Mouse (Mus musculus) heart, adult 2 months (tissue): Measurements from ENCODE around the gene Tapbp. TPM values are rescaled to one million over a fixed set of nuclear protein-coding genes. Genes with fewer than 3 reads are reported as not detected.

Experiments
- DNase-seq, 2 experiments: peaks; one replicate each; pipeline ENCODE4 v3.0.0; 2021
- H3K27ac ChIP-seq: fragments of 200-600 bp; 2 replicates; pipeline ENCODE4 v1.8.1; 2022
- H3K27me3 ChIP-seq: fragments of 200-500 bp; 2 replicates; pipeline ENCODE4 v1.6.1; 2012; ENCODE audit warnings: mild to moderate bottlenecking, low read length, inconsistent platforms, mixed read lengths; ENCODE audit not compliant: control insufficient read depth, insufficient read depth
- H3K36me3 ChIP-seq: fragments of 200-500 bp; 2 replicates; pipeline ENCODE4 v1.6.1; 2012; ENCODE audit warnings: low read length, inconsistent platforms; ENCODE audit not compliant: control insufficient read depth, insufficient read depth
- H3K4me1 ChIP-seq: fragments of 200-500 bp; 2 replicates; pipeline ENCODE4 v1.6.1; 2011; ENCODE audit warnings: low read length; ENCODE audit not compliant: control insufficient read depth, insufficient read depth
- H3K4me3 ChIP-seq: fragments of 200-600 bp; 2 replicates; pipeline ENCODE4 v1.8.1; 2022
- H3K79me2 ChIP-seq: fragments of 200-500 bp; replicated peaks from 2 replicates; pipeline ENCODE4 v1.6.1; 2012; ENCODE audit warnings: mild to moderate bottlenecking, inconsistent platforms, low read length, moderate library complexity, mixed read lengths; ENCODE audit not compliant: control insufficient read depth, insufficient read depth
- H3K9ac ChIP-seq: fragments of 200-500 bp; 2 replicates; pipeline ENCODE4 v1.6.1; 2012; ENCODE audit warnings: low read depth, mild to moderate bottlenecking, control low read depth, inconsistent platforms, low read length, mixed read lengths
- CTCF ChIP-seq: fragments of 200-600 bp; IDR thresholded peaks from 2 replicates; pipeline ENCODE4 v1.8.1; 2022; ENCODE audit warnings: antibody characterized with exemption, mild to moderate bottlenecking, moderate library complexity
- EP300 ChIP-seq: fragments of 200-500 bp; IDR thresholded peaks from 2 replicates; pipeline ENCODE4 v1.6.1; 2011; ENCODE audit warnings: low read depth, low read length, control low read depth; ENCODE audit not compliant: insufficient read depth
- POLR2A ChIP-seq: fragments of 200-500 bp; IDR thresholded peaks from 2 replicates; pipeline ENCODE4 v1.6.1; 2011; ENCODE audit warnings: mild to moderate bottlenecking, low read depth, low read length, control low read depth; ENCODE audit not compliant: insufficient read depth
- WGBS: fragments of 180-500 bp; shearing (Covaris S2); methylation state at CpG from one replicate; pipeline ENCODE4 v1.1.7; 2018; 5-methylcytosine and 5-hydroxymethylcytosine counted together
- intact Hi-C: fragments of 180-260 bp; cut with DNase I; formaldehyde crosslinking; loops from one replicate; pipeline ENCODE4 v1.15.1; 2025
- polyA plus RNA-seq: library from polyadenylated mRNA; depleted of rRNA; stranded (reverse); fragments of >200 nt; gene quantifications from 2 replicates; pipeline ENCODE4 v1.2.3, GENCODE M21; 2012
- total RNA-seq, 2 experiments: library from RNA; stranded (reverse); gene quantifications; 2 replicates each; pipeline ENCODE4 v1.2.3; 2021

Gene Tapbp
- total and polyA plus RNA-seq, 3 experiments, result 75.7 to 124 (median 98.9) TPM

DNA sequence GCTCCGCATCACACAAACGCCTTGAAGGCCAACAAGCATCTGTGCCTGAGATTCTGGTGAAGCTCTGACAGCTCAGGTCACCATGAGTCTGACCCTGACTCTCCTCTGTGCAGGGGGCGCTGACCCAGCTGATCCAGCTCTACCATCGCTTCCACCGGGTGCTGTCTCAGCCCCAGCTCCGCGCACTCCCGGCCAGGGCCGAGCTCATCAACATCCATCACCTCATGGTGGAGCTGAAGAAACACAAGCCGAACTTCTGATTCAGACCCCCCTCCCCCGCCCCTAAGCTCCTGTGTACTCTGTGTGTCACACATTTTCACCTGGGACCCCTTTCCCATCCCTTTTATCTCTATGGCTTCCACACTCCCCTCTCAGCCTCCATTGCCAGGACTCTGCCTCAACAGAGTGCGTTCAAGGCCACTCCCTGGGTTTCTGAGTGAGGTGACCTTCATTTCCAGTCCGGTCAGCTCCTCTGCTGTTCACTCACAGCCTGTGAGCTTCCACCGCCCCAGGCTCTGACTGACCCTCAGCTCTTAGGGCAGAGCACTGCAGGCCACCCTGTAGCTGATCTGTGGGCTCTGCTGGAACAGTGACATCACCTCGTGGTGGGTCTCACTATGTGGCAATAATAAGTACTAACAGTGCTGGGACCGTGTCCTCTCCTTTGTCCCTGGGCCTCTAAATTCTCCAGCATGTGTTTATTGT is 50.3 kb downstream of the Tapbp start:
- Histone ChIP-seq H3K27me3 (no peaks in the 10 kb centered on the region), H3K4me1 (no peaks in the 10 kb centered on the region), H3K27ac (no peak overlapping the region), H3K4me3 (no peak overlapping the region), H3K36me3 (no peaks in the 10 kb centered on the region), H3K79me2 (0 out of 2 replicates have a peak, but pooled peaks cover 1% of the 10 kb centered on the region), H3K9ac (no peak overlapping the region)
- intact Hi-C loops, result loop anchor here (1.0 kb wide), 1 partner anchor 1336 kb away; no protein-coding TSS in a partner anchor
- no peak for DNase-seq
- TF ChIP-seq CTCF, result no peak
- TF ChIP-seq POLR2A, result no peak
- no peak for TF ChIP-seq EP300
- WGBS, result 88% methylated on average over 16 of the region's 16 CpGs

DNA sequence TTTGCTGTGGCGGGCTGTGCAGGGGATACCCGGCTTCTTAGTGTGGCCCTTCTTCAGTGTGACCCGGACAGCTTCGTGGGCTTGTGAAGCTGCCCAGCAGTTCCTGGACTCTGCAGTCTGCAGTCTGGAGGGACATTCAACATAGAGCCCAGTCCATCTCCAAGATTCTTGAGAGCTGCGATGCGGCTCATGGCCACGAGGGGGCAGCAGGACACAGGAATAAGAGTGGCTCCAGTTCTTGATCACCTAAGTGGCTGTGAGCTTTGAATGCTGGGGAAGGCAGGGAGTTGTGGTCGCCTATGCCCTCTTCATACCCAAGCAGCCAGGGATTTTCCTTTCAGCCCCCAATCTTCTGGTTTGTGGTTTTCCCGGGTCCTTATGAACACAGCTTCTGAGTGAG is 52.8 kb downstream of the Tapbp start:
- WGBS, result 3% methylated on average over 9 of the region's 9 CpGs

DNA sequence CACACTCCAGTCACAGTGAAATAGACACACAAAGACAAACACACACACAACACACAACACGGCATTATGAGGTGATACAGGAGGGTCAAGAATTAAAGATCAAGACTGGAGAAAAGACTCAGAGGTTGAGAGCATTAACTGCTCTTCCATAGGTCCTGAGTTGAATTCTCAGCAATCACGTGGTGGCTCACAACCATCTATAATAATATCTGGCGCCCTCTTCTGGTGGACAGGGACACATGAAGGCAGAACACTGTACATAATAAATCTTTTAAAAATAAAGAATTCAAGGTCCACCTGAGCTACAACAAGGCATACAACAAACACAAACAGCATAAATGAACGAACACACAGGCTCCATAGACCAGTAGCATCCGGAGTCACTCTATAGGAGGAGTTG is 53.2 kb downstream of the Tapbp start:
- H3K27ac ChIP-seq, result no peak overlapping the region
- intact Hi-C loops, result loop anchor here (1.0 kb wide), 2 partner anchors 13 to 1333 kb away; no protein-coding TSS in a partner anchor
- TF ChIP-seq EP300 (no peak), CTCF (peak; percentile 19; the same call in 1 of the 2 replicates)
- DNase-seq, result no peak
- H3K9ac ChIP-seq, result no peak overlapping the region
- no peaks in the 10 kb centered on the region for H3K27me3 ChIP-seq
- no peaks in the 10 kb centered on the region for H3K4me1 ChIP-seq
- H3K36me3 ChIP-seq, result no peaks in the 10 kb centered on the region
- no peaks in the 10 kb centered on the region for H3K79me2 ChIP-seq
- 25% methylated on average over 5 of the region's 5 CpGs for WGBS
- no peak overlapping the region for H3K4me3 ChIP-seq

More for the DNA sequence above, 52.8 kb downstream of the Tapbp start:
- H3K9ac ChIP-seq, result no peak overlapping the region
- no peaks in the 10 kb centered on the region for H3K27me3 ChIP-seq
- no peaks in the 10 kb centered on the region for H3K36me3 ChIP-seq
- peak; percentile 89 for TF ChIP-seq EP300
- TF ChIP-seq CTCF, result peak; percentile 75
- TF ChIP-seq POLR2A, result no peak
- H3K4me1 ChIP-seq, result no peaks in the 10 kb centered on the region
- H3K4me3 ChIP-seq, result no peak overlapping the region
- DNase-seq, result peak; percentile 76 to 85
- no peak overlapping the region for H3K27ac ChIP-seq
- intact Hi-C loops, result loop anchor here (1.0 kb wide), 1 partner anchor 14 kb away; no protein-coding TSS in a partner anchor
- 0 out of 2 replicates have a peak, but pooled peaks cover under 1% of the 10 kb centered on the region for H3K79me2 ChIP-seq

DNA sequence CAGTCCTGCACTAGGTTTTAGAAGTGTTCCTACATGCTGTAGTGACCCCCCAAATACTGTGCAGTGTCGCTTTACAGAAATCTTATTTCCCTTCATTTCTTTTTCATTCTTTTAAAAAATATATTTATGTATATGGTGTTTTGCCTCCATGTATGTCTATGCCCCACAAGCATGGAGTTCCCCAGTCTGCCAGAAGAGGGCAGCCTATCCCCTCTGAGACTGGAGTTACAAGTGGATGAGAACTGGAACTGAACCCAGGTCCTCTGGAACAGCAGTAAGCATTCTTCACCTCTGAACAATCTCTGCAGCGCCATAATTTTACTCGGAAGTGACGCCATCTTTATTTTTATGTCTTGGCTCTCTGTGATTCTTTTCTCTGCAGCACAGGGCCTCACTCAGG is 53.7 kb downstream of the Tapbp start:
- H3K4me3 ChIP-seq, result no peak overlapping the region
- H3K27me3 ChIP-seq, result no peaks in the 10 kb centered on the region
- TF ChIP-seq CTCF (no peak), POLR2A (no peak), EP300 (no peak)
- intact Hi-C loops, result loop anchor here (1.0 kb wide), 1 partner anchor 1333 kb away; no protein-coding TSS in a partner anchor
- no peaks in the 10 kb centered on the region for H3K4me1 ChIP-seq
- DNase-seq, result no peak
- H3K36me3 ChIP-seq, result no peaks in the 10 kb centered on the region
- no peaks in the 10 kb centered on the region for H3K79me2 ChIP-seq
- H3K9ac ChIP-seq, result no peak overlapping the region
- WGBS, result 71% methylated on average over 4 of the region's 4 CpGs
- no peak overlapping the region for H3K27ac ChIP-seq

DNA sequence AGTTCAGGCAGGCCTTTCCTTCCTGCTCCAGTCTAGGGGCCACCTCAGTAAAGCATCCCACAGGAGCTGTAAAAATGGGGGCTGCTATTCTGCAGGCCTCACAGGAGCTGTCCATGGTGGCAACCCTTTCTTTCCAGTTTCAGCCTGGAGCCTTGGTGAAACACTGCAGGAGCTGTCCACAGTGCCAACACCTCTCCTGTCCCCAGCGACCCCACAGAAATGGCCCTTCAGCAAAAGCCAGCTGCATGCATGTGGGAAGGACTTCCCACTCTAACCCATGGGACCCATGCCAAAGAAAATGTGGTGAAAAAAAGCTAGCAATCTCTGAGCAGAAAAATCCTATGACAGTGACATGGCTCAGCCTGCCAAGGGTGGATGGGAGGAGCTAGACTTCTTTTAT is 57.0 kb downstream of the Tapbp start:
- H3K27me3 ChIP-seq, result no peaks in the 10 kb centered on the region
- H3K9ac ChIP-seq, result no peak overlapping the region
- intact Hi-C loops, result loop anchor here (2.0 kb wide), 1 partner anchor 1296 kb away; no protein-coding TSS in a partner anchor
- H3K36me3 ChIP-seq, result no peaks in the 10 kb centered on the region
- no peak overlapping the region for H3K27ac ChIP-seq
- no peak for TF ChIP-seq POLR2A
- no peak for TF ChIP-seq CTCF
- no peak for TF ChIP-seq EP300
- no peaks in the 10 kb centered on the region for H3K79me2 ChIP-seq
- 3% methylated on average over 1 of the region's 1 CpGs for WGBS
- H3K4me3 ChIP-seq, result no peak overlapping the region
- H3K4me1 ChIP-seq, result no peaks in the 10 kb centered on the region
- DNase-seq, result no peak

DNA sequence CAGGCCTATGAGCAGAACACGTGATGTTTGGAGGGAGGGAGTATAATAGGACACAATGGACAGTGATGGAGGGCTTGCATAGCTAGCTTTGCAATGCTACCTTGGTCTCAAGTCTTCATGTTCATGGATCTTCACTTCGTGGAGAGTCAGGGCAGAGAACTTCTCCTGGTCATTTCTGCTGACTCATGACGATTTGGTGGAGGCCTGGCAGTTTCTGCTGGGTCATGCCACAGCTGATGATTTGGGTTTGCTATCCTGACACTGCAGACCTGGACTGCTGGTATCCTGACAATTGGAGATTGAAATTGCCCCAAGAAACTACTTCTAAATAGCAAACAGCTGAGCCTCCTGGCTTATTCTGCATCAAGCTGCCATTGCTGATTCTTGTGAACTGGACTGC is 57.9 kb downstream of the Tapbp start:
- no peaks in the 10 kb centered on the region for H3K27me3 ChIP-seq
- WGBS, result 60% methylated on average over 3 of the region's 3 CpGs

More for the DNA sequence above, 57.9 kb downstream of the Tapbp start:
- Histone ChIP-seq H3K79me2 (no peaks in the 10 kb centered on the region), H3K36me3 (no peaks in the 10 kb centered on the region), H3K4me1 (no peaks in the 10 kb centered on the region), H3K4me3 (no peak overlapping the region), H3K27ac (no peak overlapping the region), H3K9ac (no peak overlapping the region)
- TF ChIP-seq EP300, result no peak
- no peak for TF ChIP-seq CTCF
- TF ChIP-seq POLR2A, result no peak
- DNase-seq, result no peak
- intact Hi-C loops, result loop anchor here (2.0 kb wide), 1 partner anchor 1295 kb away; no protein-coding TSS in a partner anchor
